Mouse (Mus musculus) olfactory bulb, adult 2 months (tissue): Measurements from ENCODE around the gene Commd4. TPM values are rescaled to one million over a fixed set of nuclear protein-coding genes. Genes with fewer than 3 reads are reported as not detected.
A peak's percentile ranks its signal among the peaks of the same experiment; 100 is the strongest.
"Not testable (repeated sequence)": the region's sequence is repeated elsewhere in the genome, so short reads cannot be mapped to it uniquely, and the experiment has no call there.

ENCODE experiments used
- H3K27ac ChIP-seq: fragments of 200-500 bp; 2 replicates; pipeline ENCODE4 v1.5.1; 2012; ENCODE audit warnings: low read depth, low read length; ENCODE audit not compliant: insufficient read depth
- H3K4me1 ChIP-seq: fragments of 200-500 bp; 2 replicates; pipeline ENCODE4 v1.6.1; 2012; ENCODE audit warnings: low read length; ENCODE audit not compliant: control insufficient read depth, insufficient read depth
- H3K4me3 ChIP-seq: fragments of 200-500 bp; 2 replicates; pipeline ENCODE4 v1.5.1; 2012; ENCODE audit warnings: mild to moderate bottlenecking, low read depth, low read length, moderate library complexity; ENCODE audit not compliant: insufficient read depth
- CTCF ChIP-seq: fragments of 200-500 bp; IDR thresholded peaks from 2 replicates; pipeline ENCODE4 v1.5.1; 2012; ENCODE audit warnings: low read depth, mild to moderate bottlenecking, low read length, moderate library complexity; ENCODE audit not compliant: insufficient read depth
- POLR2A ChIP-seq: fragments of 200-500 bp; IDR thresholded peaks from 2 replicates; pipeline ENCODE4 v1.6.1; 2012; ENCODE audit warnings: mild to moderate bottlenecking, low read depth, low read length, moderate library complexity; ENCODE audit not compliant: insufficient read depth
- WGBS: fragments of 180-500 bp; shearing (Covaris S2); methylation state at CpG from one replicate; pipeline ENCODE4 v1.1.7; 2018; 5-methylcytosine and 5-hydroxymethylcytosine counted together
- polyA plus RNA-seq: library from polyadenylated mRNA; stranded (reverse); fragments of >200 nt; gene quantifications from 2 replicates; pipeline ENCODE4 v1.2.4, GENCODE M21; 2012; ENCODE audit warnings: low replicate concordance; ENCODE audit not compliant: missing spikeins, insufficient read depth, insufficient read length

Gene Commd4
- polyA plus RNA-seq, result not detected in 2 replicates

DNA sequence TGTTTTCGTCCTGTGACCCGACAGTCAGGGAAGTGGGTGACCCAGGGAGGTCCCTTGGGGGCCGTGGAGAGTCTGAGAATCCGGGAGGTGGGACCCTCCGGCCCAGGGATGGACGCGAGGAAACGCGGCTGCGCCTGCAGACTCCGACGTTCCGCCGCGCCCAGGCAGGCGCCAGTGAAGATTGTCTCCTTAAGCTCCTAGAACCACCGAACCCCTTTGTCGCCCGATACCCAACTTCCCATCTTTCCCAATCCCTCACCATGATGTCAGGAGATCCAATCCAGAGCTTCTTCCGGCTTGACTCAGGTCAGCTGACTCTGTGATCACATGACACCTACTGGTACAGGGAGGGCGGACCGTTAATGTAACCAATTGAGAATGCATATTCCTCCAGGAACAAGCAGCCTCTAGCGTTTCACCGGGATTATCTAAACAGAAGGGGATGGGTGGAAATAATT is at the start of gene Commd4:
TSS of gene Commd4 (minus strand) at position 319 of the 458 bp plus-strand sequence.
- WGBS, result under 1% methylated on average over 24 of the region's 24 CpGs
- Histone ChIP-seq H3K4me1 (peaks cover 20% of the 10 kb centered on the region), H3K4me3 (peak within 1 kb of the TSS; percentile 73), H3K27ac (0 out of 2 replicates have a peak within 1 kb of the TSS, but pooled peaks have one; percentile 8)
- no peak for TF ChIP-seq CTCF
- peak; percentile 52 for TF ChIP-seq POLR2A

DNA sequence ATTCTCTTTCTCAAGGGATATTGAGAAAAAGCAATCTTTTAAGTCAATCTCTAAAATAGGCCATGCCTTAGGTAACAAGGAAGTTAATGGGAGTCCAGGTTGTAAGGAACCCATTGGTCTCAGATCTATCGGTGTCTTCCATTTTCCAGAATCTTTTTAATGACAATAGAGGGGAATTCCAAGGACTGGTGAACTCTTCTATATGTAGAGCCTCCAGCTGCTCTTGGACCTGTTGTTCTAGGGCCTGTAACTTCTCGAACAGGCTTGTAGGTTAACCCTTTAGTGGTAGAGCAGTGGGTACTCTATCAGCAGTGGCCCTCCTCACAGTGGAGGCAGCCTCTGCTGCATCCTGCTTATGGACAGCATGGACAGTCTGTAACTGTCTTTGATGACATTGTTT is 48.8 kb upstream of the Commd4 start:
- Histone ChIP-seq H3K4me1 (no peaks in the 10 kb centered on the region), H3K27ac (no peak overlapping the region), H3K4me3 (no peak overlapping the region)
- 63% methylated on average over 2 of the region's 2 CpGs for WGBS
- TF ChIP-seq CTCF, result no peak
- no peak for TF ChIP-seq POLR2A

DNA sequence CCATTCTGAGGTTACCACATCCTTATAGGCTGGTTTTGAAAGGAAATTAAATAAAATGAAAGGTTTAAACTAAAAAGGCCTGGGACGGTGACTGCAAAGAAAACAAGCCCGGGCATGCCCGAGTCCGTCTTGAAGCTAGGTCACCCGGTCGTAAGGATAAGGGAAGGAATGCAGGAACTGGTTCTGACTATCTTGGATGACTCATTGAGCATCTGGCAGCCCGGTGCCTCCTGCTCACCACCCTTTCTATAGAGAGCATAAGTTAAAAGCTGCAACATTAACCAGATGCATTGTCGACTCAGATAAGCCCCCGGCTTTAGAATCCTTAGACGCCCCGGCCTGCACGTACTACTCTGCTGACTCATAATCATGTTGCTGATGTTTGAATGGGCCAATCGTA is 45.4 kb upstream of the Commd4 start:
- H3K27ac ChIP-seq, H3K4me3 ChIP-seq, H3K4me1 ChIP-seq: not testable (repeated sequence)
- WGBS, result 47% methylated on average over 13 of the region's 13 CpGs

DNA sequence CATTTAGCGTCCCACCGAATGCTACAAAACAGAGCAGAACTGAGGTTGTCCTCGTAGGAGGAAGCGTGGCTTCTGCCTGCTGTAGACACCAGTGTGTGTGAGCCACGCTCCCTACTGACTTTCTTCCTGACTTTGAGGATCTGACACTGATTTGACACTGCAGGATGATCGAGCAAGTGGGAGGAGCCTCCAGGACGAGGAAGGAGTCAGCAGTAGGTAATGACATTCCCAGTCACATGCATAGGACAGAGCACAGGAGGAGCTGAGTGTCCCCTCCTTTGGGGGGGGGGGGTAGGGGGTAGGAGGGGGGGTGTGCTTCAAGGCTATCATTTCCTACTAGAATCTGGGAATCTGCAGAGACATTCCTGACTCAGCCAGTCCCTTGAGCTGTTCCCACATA is 44.9 kb upstream of the Commd4 start:
- Histone ChIP-seq H3K4me3 (no peak overlapping the region), H3K27ac (no peak overlapping the region), H3K4me1 (no peaks in the 10 kb centered on the region)
- WGBS, result 80% methylated on average over 7 of the region's 7 CpGs
- TF ChIP-seq POLR2A (no peak), CTCF (no peak)

DNA sequence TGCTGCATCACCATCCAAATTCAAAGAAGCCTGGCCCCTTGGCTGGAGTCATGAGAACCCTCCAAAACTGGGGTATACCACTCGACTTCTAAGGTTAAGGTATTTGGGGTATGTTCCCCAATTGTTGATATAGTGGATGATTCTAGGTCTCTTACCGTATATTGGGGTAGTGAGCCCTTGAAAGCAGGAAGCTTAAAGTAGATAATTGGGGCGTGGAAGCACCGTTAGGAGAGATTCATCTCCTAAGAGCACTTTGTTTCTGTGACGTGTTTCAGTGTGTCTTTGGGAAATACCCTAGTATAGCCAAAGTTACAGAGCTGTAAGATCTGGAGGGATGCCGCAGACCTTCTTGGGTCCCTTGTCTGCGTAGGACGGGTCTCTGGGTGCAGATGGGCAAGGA is 39.3 kb upstream of the Commd4 start:
- Histone ChIP-seq H3K4me3 (no peak overlapping the region), H3K4me1 (no peaks in the 10 kb centered on the region), H3K27ac (no peak overlapping the region)
- 77% methylated on average over 8 of the region's 8 CpGs for WGBS
- no peak for TF ChIP-seq CTCF
- TF ChIP-seq POLR2A, result no peak

DNA sequence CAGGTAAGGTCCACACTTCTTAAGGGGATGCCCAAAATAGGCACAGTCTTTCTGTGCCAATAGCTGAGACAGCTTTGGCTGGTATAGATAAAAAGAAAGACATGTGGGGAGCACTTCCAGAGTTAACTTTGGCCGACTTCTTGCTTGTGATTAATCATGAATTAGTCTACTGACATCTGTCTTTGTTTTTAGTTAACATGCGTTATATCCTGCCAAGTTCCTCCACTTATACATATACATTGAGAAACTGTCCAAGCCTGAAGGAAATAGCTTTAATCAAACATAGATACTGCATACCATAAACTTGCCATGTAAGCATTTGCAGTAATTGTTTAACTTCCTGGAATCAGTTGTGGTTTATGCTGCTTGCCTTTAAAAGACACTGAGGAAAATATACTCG is 38.6 kb upstream of the Commd4 start:
- Histone ChIP-seq H3K4me1 (no peaks in the 10 kb centered on the region), H3K27ac (no peak overlapping the region), H3K4me3 (no peak overlapping the region)
- TF ChIP-seq CTCF (no peak), POLR2A (no peak)
- WGBS, result 73% methylated on average over 3 of the region's 3 CpGs

DNA sequence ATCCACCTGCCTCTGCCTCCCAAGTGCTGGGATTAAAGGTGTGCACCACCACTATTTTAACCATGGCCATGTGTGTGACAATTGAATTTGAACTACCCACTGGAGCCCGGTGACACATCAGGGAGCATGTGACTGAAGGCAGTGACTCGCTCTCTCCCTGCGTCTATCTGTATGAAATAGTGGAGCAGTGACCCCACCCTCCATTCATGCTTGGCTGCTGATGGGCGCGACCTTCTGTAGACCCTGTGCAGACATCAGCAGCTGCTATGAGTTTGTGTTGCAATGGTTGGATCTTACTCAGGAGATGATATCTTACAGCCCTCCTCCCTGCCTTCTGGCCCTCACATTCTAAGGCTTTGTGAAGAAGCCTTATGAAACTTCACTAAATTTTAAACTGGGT is 10.3 kb upstream of the Commd4 start:
- Histone ChIP-seq H3K27ac (no peak overlapping the region), H3K4me3 (no peak overlapping the region), H3K4me1 (no peaks in the 10 kb centered on the region)
- 84% methylated on average over 5 of the region's 5 CpGs for WGBS
- TF ChIP-seq CTCF (no peak), POLR2A (no peak)

DNA sequence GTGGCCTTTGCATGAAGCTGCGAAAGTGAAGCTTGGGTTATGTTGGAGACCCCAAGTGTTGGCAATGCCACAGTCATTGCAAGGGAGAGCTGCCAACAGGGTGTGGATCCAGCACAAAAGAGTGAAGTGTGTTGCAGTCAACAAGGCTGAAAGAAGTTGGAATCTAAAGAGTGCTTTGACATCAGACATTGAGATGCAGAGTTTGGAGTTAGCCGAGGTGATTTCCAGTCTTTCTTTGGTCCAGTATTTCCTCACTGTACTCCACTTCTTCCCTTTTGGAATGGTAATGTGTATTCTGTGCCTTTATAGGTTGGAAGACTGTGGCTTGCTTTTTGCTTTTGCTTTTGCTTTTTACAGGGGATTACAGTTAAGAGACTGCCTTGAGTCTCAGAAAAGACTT is 8.0 kb upstream of the Commd4 start:
- WGBS, result 47% methylated on average over 2 of the region's 2 CpGs
- TF ChIP-seq POLR2A (no peak), CTCF (no peak)
- no peaks in the 10 kb centered on the region for H3K4me1 ChIP-seq
- H3K27ac ChIP-seq, result no peak overlapping the region
- H3K4me3 ChIP-seq, result no peak overlapping the region

DNA sequence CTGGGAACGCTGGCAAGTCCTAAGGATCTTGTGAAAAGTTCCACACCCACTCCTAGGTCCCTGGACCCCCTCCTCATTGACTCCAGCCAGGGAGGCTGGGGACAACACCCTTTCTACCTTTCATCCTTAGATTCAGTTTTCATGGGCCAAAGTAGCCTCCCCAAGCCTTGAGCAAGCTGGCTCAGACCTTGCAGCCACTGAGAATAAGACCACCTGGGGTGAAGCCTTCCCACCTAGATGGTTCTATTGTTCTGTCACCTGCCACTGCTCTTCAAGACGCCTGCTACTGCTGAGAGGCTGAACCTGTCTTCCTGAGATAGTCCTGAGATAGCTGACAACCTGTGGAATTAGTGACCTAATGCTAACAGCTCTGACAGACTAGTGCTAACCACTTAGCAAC is 5.0 kb upstream of the Commd4 start:
- no peak overlapping the region for H3K4me3 ChIP-seq
- no peak for TF ChIP-seq POLR2A
- TF ChIP-seq CTCF, result no peak
- WGBS, result 41% methylated on average over 2 of the region's 2 CpGs
- H3K27ac ChIP-seq, result no peak overlapping the region
- H3K4me1 ChIP-seq, result no peaks in the 10 kb centered on the region

DNA sequence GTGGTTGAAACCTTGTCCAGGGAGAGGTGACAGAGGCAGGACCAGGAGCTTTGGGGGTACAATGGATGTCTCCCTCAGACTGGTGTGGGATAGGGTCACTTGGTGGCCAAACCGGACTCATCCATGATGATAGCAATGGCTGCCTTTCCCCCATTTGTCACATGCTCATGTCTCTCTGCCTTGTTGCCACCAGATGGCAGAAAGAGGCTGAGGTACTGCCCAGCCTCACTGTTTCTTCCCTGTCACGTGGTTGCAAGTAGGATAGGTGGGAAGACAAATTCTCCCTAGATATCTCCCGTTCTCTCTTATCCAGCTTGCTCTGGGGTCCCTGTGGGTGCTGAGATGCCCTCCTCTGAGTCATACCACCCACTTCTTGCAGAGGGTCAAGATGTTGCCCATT is 4.4 kb upstream of the Commd4 start:
- H3K4me3 ChIP-seq, result no peak overlapping the region
- TF ChIP-seq POLR2A (no peak), CTCF (no peak)
- peaks cover 3% of the 10 kb centered on the region; the same call in 1 of the 2 replicates for H3K4me1 ChIP-seq
- H3K27ac ChIP-seq, result no peak overlapping the region
- 10% methylated on average over 3 of the region's 3 CpGs for WGBS
